ENCODE assay signal across 27 mouse cellular contexts in genomic region chr17:83759547-83759946, GRCm38 (mm10). TPM values are rescaled to one million over a fixed set of nuclear protein-coding genes. Genes with fewer than 3 reads are reported as not detected.
A peak's percentile ranks its signal among the peaks of the same experiment; 100 is the strongest.
DNase-seq lines count a peak whose midpoint lies in the region; ATAC-seq and TF ChIP-seq lines count a peak whose summit lies in the region.
"Had no signal": no experiment of that assay in that cellular context is flagged by ENCODE, and none has a peak within 500 bp of the region (broad histone marks: within the 10 kb centered on the region; RNA-seq: fewer than 3 reads in every experiment).

No protein-coding gene starts in this region.

- no peaks in the 10 kb centered on the region for H3K4me1 ChIP-seq in liver, embryonic 13.5 days (replicated peaks)
- H3K4me1 ChIP-seq: embryonic facial prominence, embryonic 13.5 days; forebrain, embryonic 10.5 days; hindbrain, embryonic 12.5 days; intestine, embryonic 15.5 days; limb, embryonic 10.5 days; limb, embryonic 15.5 days had no signal

- no peaks in the 10 kb centered on the region for H3K9me3 ChIP-seq in liver, embryonic 13.5 days (replicated peaks)
- H3K9me3 ChIP-seq: embryonic facial prominence, embryonic 13.5 days; forebrain, embryonic 10.5 days; hindbrain, embryonic 12.5 days; intestine, embryonic 15.5 days; limb, embryonic 10.5 days had no signal

- 69% methylated on average over 4 of the region's 4 CpGs for WGBS in liver, embryonic 13.5 days (ENCODE audit: insufficient replicate concordance)

- no peak for TF ChIP-seq CTCF in layer of hippocampus, adult 2 months (conservative IDR thresholded peaks at IDR 0.05)

- no peak for ATAC-seq in liver, embryonic 13.5 days (ENCODE audit: low read depth)
- ATAC-seq: forebrain, embryonic 16.5 days; hindbrain, postnatal 0 days; intestine, embryonic 15.5 days; midbrain, embryonic 16.5 days; Patski had no signal

- peak; percentile 15 for DNase-seq in cerebellum, adult 11 months
- no peak for DNase-seq in cerebellum, postnatal 4 days (ENCODE audit: low spot score in 2 of 2)
- no peak for DNase-seq in layer of hippocampus, adult 2 months (ENCODE audit: low spot score in 2 of 2)
- DNase-seq in layer of hippocampus, adult 8-10 months (ENCODE audit: low spot score in 2 of 2): no peak
- DNase-seq in liver, embryonic 13.5 days: no peak
- DNase-seq in liver: no peak
- DNase-seq in telencephalon, adult 2 months (ENCODE audit: low read depth, low spot score): peak; percentile 67
- no peak for DNase-seq in heart, adult 9 months (ENCODE audit: low spot score in 2 of 2)
- DNase-seq: adrenal gland, postnatal 10 days; gastrocnemius, postnatal 14 days; heart, postnatal 36 days; layer of hippocampus, postnatal 36 days; lung, postnatal 36 days; right cerebral cortex, adult 18-20 months; thymus, postnatal 14 days had no signal

- no peak overlapping the region for H3K4me2 ChIP-seq in liver, embryonic 13.5 days
- H3K4me2 ChIP-seq: embryonic facial prominence, embryonic 13.5 days; heart, embryonic 11.5 days; hindbrain, embryonic 12.5 days; intestine, embryonic 15.5 days; limb, embryonic 15.5 days; midbrain, embryonic 11.5 days had no signal

- H3K9ac ChIP-seq in liver, embryonic 13.5 days: no peak overlapping the region
- H3K9ac ChIP-seq: embryonic facial prominence, embryonic 13.5 days; hindbrain, embryonic 12.5 days; intestine, embryonic 15.5 days; limb, embryonic 15.5 days had no signal

- H3K27me3 ChIP-seq in liver, embryonic 13.5 days: no peaks in the 10 kb centered on the region
- H3K27me3 ChIP-seq: embryonic facial prominence, embryonic 13.5 days; hindbrain, embryonic 12.5 days; intestine, embryonic 15.5 days; limb, embryonic 15.5 days; Patski had no signal

- H3K27ac ChIP-seq in layer of hippocampus, adult 2 months: peak overlapping the region; percentile 43; the same call in 1 of the 2 replicates
- H3K27ac ChIP-seq in liver, embryonic 13.5 days: peak overlapping the region; percentile 1; the same call in 1 of the 2 replicates
- H3K27ac ChIP-seq: embryonic facial prominence, embryonic 13.5 days; forebrain, embryonic 10.5 days; hindbrain, embryonic 12.5 days; hindbrain, postnatal 0 days; intestine, embryonic 15.5 days; limb, embryonic 10.5 days; limb, embryonic 15.5 days had no signal

- no peak overlapping the region for H3K4me3 ChIP-seq in layer of hippocampus, adult 2 months
- H3K4me3 ChIP-seq in liver, embryonic 13.5 days (replicated peaks): no peak overlapping the region
- H3K4me3 ChIP-seq: embryonic facial prominence, embryonic 13.5 days; forebrain, embryonic 10.5 days; hindbrain, embryonic 12.5 days; intestine, embryonic 15.5 days; limb, embryonic 10.5 days; limb, embryonic 15.5 days had no signal

- peaks cover 77% of the 10 kb centered on the region for H3K36me3 ChIP-seq in liver, embryonic 13.5 days

RNA-seq across cellular contexts. Expression of gene Mta3, which starts 53.6 kb away (rescaled TPM):
- total RNA-seq in layer of hippocampus, adult 2 months (2021): 100 to 1,000 TPM in 1 of 2 experiments, 10 to 100 TPM in 1; 96.9 to 102 TPM
- total RNA-seq in layer of hippocampus, adult 8-10 months (2022): 100 to 1,000 TPM in 2 of 4 experiments, 10 to 100 TPM in 2; 94.3 to 108 (median 101) TPM
- polyA plus RNA-seq in liver, embryonic 13.5 days (2015; fragmentation: Nextera tagmentation; extraction: Ambion mirVana): 44.1 and 50.4 TPM in 2 replicates

Comparison
In these comparisons a context has a peak if more than half of its experiments do, and no peak if none do; other contexts are left out.
1. DNase-seq: peak in cerebellum, adult 11 months (single experiment) and telencephalon, adult 2 months (single experiment); none in cerebellum, postnatal 4 days (0 of 2), layer of hippocampus, adult 2 months (0 of 2), layer of hippocampus, adult 8-10 months (0 of 2), liver, embryonic 13.5 days (single experiment), liver (single experiment) and heart, adult 9 months (0 of 2).